Mouse (Mus musculus): Measurements from ENCODE around the gene Dnah7c. TPM values are rescaled to one million over a fixed set of nuclear protein-coding genes. Genes with fewer than 3 reads are reported as not detected.
A peak's percentile ranks its signal among the peaks of the same experiment; 100 is the strongest.
"Not testable (repeated sequence)": the region's sequence is repeated elsewhere in the genome, so short reads cannot be mapped to it uniquely, and the experiment has no call there.

Gene Dnah7c
- total and polyA plus RNA-seq, 2 experiments from 2014 or later, result 0.19 to 1.8 TPM

GRCm38 (mm10) chr1:46544812-46545421 is 119.5 kb downstream of the Dnah7c start:
- DNase-seq (ENCODE audit: low spot score), result no peak
- no peaks in the 10 kb centered on the region for H3K27me3 ChIP-seq (ENCODE audit: insufficient read depth, low read length)
- ATAC-seq (ENCODE audit: low FRiP score), result no peak
- no peaks in the 10 kb centered on the region for H3K4me1 ChIP-seq (ENCODE audit: insufficient read depth, low read length)
- 81% methylated on average over 2 of the region's 2 CpGs for WGBS
- no peaks in the 10 kb centered on the region for H3K9me3 ChIP-seq (ENCODE audit: low read length)
- no peak for TF ChIP-seq CTCF (IDR thresholded peaks at IDR 0.05)
- no peak overlapping the region for H3K4me2 ChIP-seq (ENCODE audit: low read depth, low read length, poor library complexity, severe bottlenecking)
- H3K27ac ChIP-seq (ENCODE audit: low read depth, low read length), result no peak overlapping the region
- no peak overlapping the region for H3K4me3 ChIP-seq (ENCODE audit: low read depth, low read length)
- no peak overlapping the region for H3K9ac ChIP-seq (replicated peaks; ENCODE audit: low read length, poor library complexity, severe bottlenecking)
- H3K36me3 ChIP-seq (ENCODE audit: insufficient read depth, low read length), result no peaks in the 10 kb centered on the region

- Histone ChIP-seq H3K4me1 (ENCODE audit: insufficient read depth, low read length) (no peaks in the 10 kb centered on the region), H3K27me3 (ENCODE audit: insufficient read depth, low read length) (no peaks in the 10 kb centered on the region), H3K4me3 (ENCODE audit: low read depth, low read length) (no peak overlapping the region), H3K36me3 (ENCODE audit: insufficient read depth, low read length) (no peaks in the 10 kb centered on the region), H3K9me3 (ENCODE audit: low read length) (no peaks in the 10 kb centered on the region), H3K9ac (replicated peaks; ENCODE audit: low read length, poor library complexity, severe bottlenecking) (no peak overlapping the region), H3K4me2 (ENCODE audit: low read depth, low read length, poor library complexity, severe bottlenecking) (no peak overlapping the region), H3K27ac (ENCODE audit: low read depth, low read length) (no peak overlapping the region)
- peak; percentile 70 for TF ChIP-seq CTCF (IDR thresholded peaks at IDR 0.05)
- ATAC-seq (ENCODE audit: low FRiP score) (peak; percentile 70; the same call in 1 of the 2 replicates), DNase-seq (ENCODE audit: low spot score) (peak; percentile 69)
- 39% methylated on average over 3 of the region's 3 CpGs for WGBS
Observed at GRCm38 (mm10) chr1:46580385-46580784, 155.0 kb downstream of the Dnah7c start.

- H3K9ac ChIP-seq (replicated peaks; ENCODE audit: low read length, poor library complexity, severe bottlenecking); H3K9me3 ChIP-seq (ENCODE audit: low read length); H3K4me2 ChIP-seq (ENCODE audit: low read depth, low read length, poor library complexity, severe bottlenecking); DNase-seq (ENCODE audit: low spot score); H3K27me3 ChIP-seq (ENCODE audit: insufficient read depth, low read length); H3K4me3 ChIP-seq (ENCODE audit: low read depth, low read length); H3K4me1 ChIP-seq (ENCODE audit: insufficient read depth, low read length); H3K27ac ChIP-seq (ENCODE audit: low read depth, low read length); ATAC-seq (ENCODE audit: low FRiP score); H3K36me3 ChIP-seq (ENCODE audit: insufficient read depth, low read length): not testable (repeated sequence)
- 81% methylated on average over 1 of the region's 1 CpGs for WGBS
Observed at GRCm38 (mm10) chr1:46593826-46594225, 168.4 kb downstream of the Dnah7c start.

- H3K9me3 ChIP-seq (ENCODE audit: low read length); H3K27me3 ChIP-seq (ENCODE audit: insufficient read depth, low read length); H3K27ac ChIP-seq (ENCODE audit: low read depth, low read length); H3K36me3 ChIP-seq (ENCODE audit: insufficient read depth, low read length); H3K4me2 ChIP-seq (ENCODE audit: low read depth, low read length, poor library complexity, severe bottlenecking); H3K4me3 ChIP-seq (ENCODE audit: low read depth, low read length); H3K4me1 ChIP-seq (ENCODE audit: insufficient read depth, low read length); H3K9ac ChIP-seq (replicated peaks; ENCODE audit: low read length, poor library complexity, severe bottlenecking); ATAC-seq (ENCODE audit: low FRiP score); DNase-seq (ENCODE audit: low spot score): not testable (repeated sequence)
- WGBS, result 100% methylated on average over 1 of the region's 1 CpGs
Observed at GRCm38 (mm10) chr1:46596343-46596742, 171.0 kb downstream of the Dnah7c start.

- Histone ChIP-seq H3K9ac (replicated peaks; ENCODE audit: low read length, poor library complexity, severe bottlenecking) (no peak overlapping the region), H3K4me1 (ENCODE audit: insufficient read depth, low read length) (no peaks in the 10 kb centered on the region), H3K27ac (ENCODE audit: low read depth, low read length) (no peak overlapping the region), H3K27me3 (ENCODE audit: insufficient read depth, low read length) (no peaks in the 10 kb centered on the region), H3K4me2 (ENCODE audit: low read depth, low read length, poor library complexity, severe bottlenecking) (no peak overlapping the region), H3K36me3 (ENCODE audit: insufficient read depth, low read length) (no peaks in the 10 kb centered on the region), H3K9me3 (ENCODE audit: low read length) (no peaks in the 10 kb centered on the region), H3K4me3 (ENCODE audit: low read depth, low read length) (no peak overlapping the region)
- no peak for ATAC-seq (ENCODE audit: low FRiP score)
- DNase-seq (ENCODE audit: low spot score), result no peak
- WGBS, result 79% methylated on average over 1 of the region's 1 CpGs
- TF ChIP-seq CTCF (IDR thresholded peaks at IDR 0.05), result no peak
Observed at GRCm38 (mm10) chr1:46620331-46620730, 194.9 kb downstream of the Dnah7c start.

GRCm38 (mm10) chr1:46625914-46626313 is 200.5 kb downstream of the Dnah7c start:
- H3K4me1 ChIP-seq (ENCODE audit: insufficient read depth, low read length); H3K4me3 ChIP-seq (ENCODE audit: low read depth, low read length); DNase-seq (ENCODE audit: low spot score); ATAC-seq (ENCODE audit: low FRiP score); H3K4me2 ChIP-seq (ENCODE audit: low read depth, low read length, poor library complexity, severe bottlenecking); H3K9ac ChIP-seq (replicated peaks; ENCODE audit: low read length, poor library complexity, severe bottlenecking); H3K27me3 ChIP-seq (ENCODE audit: insufficient read depth, low read length); H3K36me3 ChIP-seq (ENCODE audit: insufficient read depth, low read length); H3K27ac ChIP-seq (ENCODE audit: low read depth, low read length); H3K9me3 ChIP-seq (ENCODE audit: low read length): not testable (repeated sequence)
- WGBS, result 92% methylated on average over 6 of the region's 6 CpGs

- not testable (repeated sequence) for H3K9me3 ChIP-seq (ENCODE audit: low read length); H3K27me3 ChIP-seq (ENCODE audit: insufficient read depth, low read length); DNase-seq (ENCODE audit: low spot score); H3K4me1 ChIP-seq (ENCODE audit: insufficient read depth, low read length); H3K27ac ChIP-seq (ENCODE audit: low read depth, low read length); H3K4me2 ChIP-seq (ENCODE audit: low read depth, low read length, poor library complexity, severe bottlenecking); ATAC-seq (ENCODE audit: low FRiP score); H3K36me3 ChIP-seq (ENCODE audit: insufficient read depth, low read length); H3K4me3 ChIP-seq (ENCODE audit: low read depth, low read length); H3K9ac ChIP-seq (replicated peaks; ENCODE audit: low read length, poor library complexity, severe bottlenecking)
- 82% methylated on average over 4 of the region's 4 CpGs for WGBS
Observed at GRCm38 (mm10) chr1:46649821-46650220, 224.4 kb downstream of the Dnah7c start.

GRCm38 (mm10) chr1:46652721-46653120 is 227.3 kb downstream of the Dnah7c start:
- H3K9me3 ChIP-seq (ENCODE audit: low read length); H3K4me2 ChIP-seq (ENCODE audit: low read depth, low read length, poor library complexity, severe bottlenecking); ATAC-seq (ENCODE audit: low FRiP score); H3K4me1 ChIP-seq (ENCODE audit: insufficient read depth, low read length); H3K27me3 ChIP-seq (ENCODE audit: insufficient read depth, low read length); DNase-seq (ENCODE audit: low spot score); H3K9ac ChIP-seq (replicated peaks; ENCODE audit: low read length, poor library complexity, severe bottlenecking); H3K27ac ChIP-seq (ENCODE audit: low read depth, low read length); H3K4me3 ChIP-seq (ENCODE audit: low read depth, low read length); H3K36me3 ChIP-seq (ENCODE audit: insufficient read depth, low read length): not testable (repeated sequence)
- 54% methylated on average over 2 of the region's 2 CpGs for WGBS

- not testable (repeated sequence) for H3K4me3 ChIP-seq (ENCODE audit: low read depth, low read length); H3K9ac ChIP-seq (replicated peaks; ENCODE audit: low read length, poor library complexity, severe bottlenecking); H3K27me3 ChIP-seq (ENCODE audit: insufficient read depth, low read length); H3K9me3 ChIP-seq (ENCODE audit: low read length); H3K27ac ChIP-seq (ENCODE audit: low read depth, low read length); DNase-seq (ENCODE audit: low spot score); H3K4me2 ChIP-seq (ENCODE audit: low read depth, low read length, poor library complexity, severe bottlenecking); H3K4me1 ChIP-seq (ENCODE audit: insufficient read depth, low read length); ATAC-seq (ENCODE audit: low FRiP score); H3K36me3 ChIP-seq (ENCODE audit: insufficient read depth, low read length)
- WGBS, result 74% methylated on average over 1 of the region's 1 CpGs
Observed at GRCm38 (mm10) chr1:46724810-46725209, 299.4 kb downstream of the Dnah7c start.

All from midbrain, postnatal 0 days (tissue).